Mouse (Mus musculus) liver, postnatal 0 days (tissue): Measurements from ENCODE around the gene Magi2.

ENCODE experiments used
- CTCF ChIP-seq: sonication (generic); IDR thresholded peaks from 2 replicates; pipeline ENCODE4 v1.5.1; 2016; ENCODE audit warnings: antibody characterized with exemption, low read depth
- EP300 ChIP-seq: IDR thresholded peaks from 2 replicates; pipeline ENCODE4 v1.6.1; 2016; ENCODE audit warnings: antibody characterized with exemption, low read depth, mild to moderate bottlenecking

GRCm38 (mm10) chr5:19745376-19745775 lies 518.5 kb downstream of the Magi2 start:
- TF ChIP-seq CTCF (no peak), EP300 (no peak)
